Mouse (Mus musculus): Measurements from ENCODE around the gene Rps11. TPM values are rescaled to one million over a fixed set of nuclear protein-coding genes. Genes with fewer than 3 reads are reported as not detected.
A peak's percentile ranks its signal among the peaks of the same experiment; 100 is the strongest.
"Not testable (repeated sequence)": the region's sequence is repeated elsewhere in the genome, so short reads cannot be mapped to it uniquely, and the experiment has no call there.

Gene Rps11
- total RNA-seq, 2 experiments from 2014 or later = 1,705 to 3,773 TPM

GRCm38 (mm10) chr7:45155590-45155989 is 31.4 kb upstream of the Rps11 start:
- no peak for ATAC-seq (replicated peaks; ENCODE audit: low FRiP score, low TSS enrichment, poor library complexity, severe bottlenecking)

GRCm38 (mm10) chr7:45154993-45155514 is 30.8 kb upstream of the Rps11 start:
- peak; percentile 56 for ATAC-seq (replicated peaks; ENCODE audit: low FRiP score, low TSS enrichment, poor library complexity, severe bottlenecking)

GRCm38 (mm10) chr7:45154096-45154992 is 30.1 kb upstream of the Rps11 start, which contains the start of the genes Pih1d1 and Aldh16a1:
Gene Pih1d1 (plus strand): TSS chr7:45154303.
Gene Aldh16a1 (minus strand): TSS chr7:45154584.
- ATAC-seq (replicated peaks; ENCODE audit: low FRiP score, low TSS enrichment, poor library complexity, severe bottlenecking) = peak; percentile 93

- ATAC-seq (replicated peaks; ENCODE audit: low FRiP score, low TSS enrichment, poor library complexity, severe bottlenecking) = no peak
Observed at GRCm38 (mm10) chr7:45153586-45153985, 29.3 kb upstream of the Rps11 start.

- ATAC-seq (replicated peaks; ENCODE audit: low FRiP score, low TSS enrichment, poor library complexity, severe bottlenecking) = not testable (repeated sequence)
Observed at GRCm38 (mm10) chr7:45153052-45153451, 28.8 kb upstream of the Rps11 start.

GRCm38 (mm10) chr7:45151303-45151702 is 27.1 kb upstream of the Rps11 start:
- ATAC-seq (replicated peaks; ENCODE audit: low FRiP score, low TSS enrichment, poor library complexity, severe bottlenecking) = no peak

GRCm38 (mm10) chr7:45150321-45150720 is 26.1 kb upstream of the Rps11 start:
- ATAC-seq (replicated peaks; ENCODE audit: low FRiP score, low TSS enrichment, poor library complexity, severe bottlenecking) = no peak

- ATAC-seq (replicated peaks; ENCODE audit: low FRiP score, low TSS enrichment, poor library complexity, severe bottlenecking) = no peak
Observed at GRCm38 (mm10) chr7:45149545-45149944, 25.3 kb upstream of the Rps11 start.

- no peak for ATAC-seq (replicated peaks; ENCODE audit: low FRiP score, low TSS enrichment, poor library complexity, severe bottlenecking)
Observed at GRCm38 (mm10) chr7:45148534-45149098, 24.4 kb upstream of the Rps11 start.

GRCm38 (mm10) chr7:45147899-45148298 is 23.7 kb upstream of the Rps11 start:
- no peak for ATAC-seq (replicated peaks; ENCODE audit: low FRiP score, low TSS enrichment, poor library complexity, severe bottlenecking)

GRCm38 (mm10) chr7:45147267-45147666 is 23.0 kb upstream of the Rps11 start:
- no peak for ATAC-seq (replicated peaks; ENCODE audit: low FRiP score, low TSS enrichment, poor library complexity, severe bottlenecking)

- no peak for ATAC-seq (replicated peaks; ENCODE audit: low FRiP score, low TSS enrichment, poor library complexity, severe bottlenecking)
Observed at GRCm38 (mm10) chr7:45145460-45145859, 21.2 kb upstream of the Rps11 start.

- ATAC-seq (replicated peaks; ENCODE audit: low FRiP score, low TSS enrichment, poor library complexity, severe bottlenecking) = no peak
Observed at GRCm38 (mm10) chr7:45144368-45145174, 20.3 kb upstream of the Rps11 start.

GRCm38 (mm10) chr7:45141914-45142313 is 17.7 kb upstream of the Rps11 start:
- ATAC-seq (replicated peaks; ENCODE audit: low FRiP score, low TSS enrichment, poor library complexity, severe bottlenecking) = no peak

GRCm38 (mm10) chr7:45141319-45141718 is 17.1 kb upstream of the Rps11 start:
- ATAC-seq (replicated peaks; ENCODE audit: low FRiP score, low TSS enrichment, poor library complexity, severe bottlenecking) = no peak

GRCm38 (mm10) chr7:45139904-45140723 is 15.9 kb upstream of the Rps11 start:
- peak; percentile 15; the same call in 1 of the 2 replicates for ATAC-seq (replicated peaks; ENCODE audit: low FRiP score, low TSS enrichment, poor library complexity, severe bottlenecking)

- ATAC-seq (replicated peaks; ENCODE audit: low FRiP score, low TSS enrichment, poor library complexity, severe bottlenecking) = no peak
Observed at GRCm38 (mm10) chr7:45138403-45138802, 14.2 kb upstream of the Rps11 start.

GRCm38 (mm10) chr7:45137171-45138006 is 13.2 kb upstream of the Rps11 start:
- ATAC-seq (replicated peaks; ENCODE audit: low FRiP score, low TSS enrichment, poor library complexity, severe bottlenecking) = peak; percentile 72
